Mouse (Mus musculus): Measurements from ENCODE around the gene Arhgap6. TPM values are rescaled to one million over a fixed set of nuclear protein-coding genes. Genes with fewer than 3 reads are reported as not detected.
"Not testable (repeated sequence)": the region's sequence is repeated elsewhere in the genome, so short reads cannot be mapped to it uniquely, and the experiment has no call there.

The Arhgap6 gene
- polyA plus RNA-seq, 1 experiment, result 1.9 TPM

- H3K4me3 ChIP-seq (ENCODE audit: insufficient read depth, low read depth, low read length), result no peak overlapping the region
- H3K27ac ChIP-seq (replicated peaks; ENCODE audit: low read depth, low read length), result no peak overlapping the region
- H3K4me1 ChIP-seq (ENCODE audit: control insufficient read depth, insufficient read depth, insufficient read length, low read length), result no peaks in the 10 kb centered on the region; the same call in 1 of the 2 replicates
Measured at GRCm38 (mm10) chrX:169263433-169264172, 468.7 kb downstream of the Arhgap6 start.

GRCm38 (mm10) chrX:169299579-169299978, 504.7 kb downstream of the Arhgap6 start:
- no peaks in the 10 kb centered on the region for H3K4me1 ChIP-seq (ENCODE audit: control insufficient read depth, insufficient read depth, insufficient read length, low read length)
- no peak overlapping the region for H3K4me3 ChIP-seq (ENCODE audit: insufficient read depth, low read depth, low read length)
- H3K27ac ChIP-seq (replicated peaks; ENCODE audit: low read depth, low read length), result no peak overlapping the region

- Histone ChIP-seq H3K4me1 (ENCODE audit: control insufficient read depth, insufficient read depth, insufficient read length, low read length) (no peaks in the 10 kb centered on the region), H3K4me3 (ENCODE audit: insufficient read depth, low read depth, low read length) (peak overlapping the region; percentile 50), H3K27ac (replicated peaks; ENCODE audit: low read depth, low read length) (peak overlapping the region; percentile 56)
Measured at GRCm38 (mm10) chrX:169302271-169303045, 507.6 kb downstream of the Arhgap6 start.

- Histone ChIP-seq H3K4me3 (ENCODE audit: insufficient read depth, low read depth, low read length) (no peak overlapping the region), H3K4me1 (ENCODE audit: control insufficient read depth, insufficient read depth, insufficient read length, low read length) (no peaks in the 10 kb centered on the region), H3K27ac (replicated peaks; ENCODE audit: low read depth, low read length) (no peak overlapping the region)
Measured at GRCm38 (mm10) chrX:169303945-169304344, 509.0 kb downstream of the Arhgap6 start.

GRCm38 (mm10) chrX:169308559-169308958, 513.7 kb downstream of the Arhgap6 start:
- Histone ChIP-seq H3K4me3 (ENCODE audit: insufficient read depth, low read depth, low read length) (no peak overlapping the region), H3K4me1 (ENCODE audit: control insufficient read depth, insufficient read depth, insufficient read length, low read length) (no peaks in the 10 kb centered on the region), H3K27ac (replicated peaks; ENCODE audit: low read depth, low read length) (no peak overlapping the region)

- peak overlapping the region; percentile 94 for H3K4me3 ChIP-seq (ENCODE audit: insufficient read depth, low read depth, low read length)
- peak overlapping the region; percentile 88 for H3K27ac ChIP-seq (replicated peaks; ENCODE audit: low read depth, low read length)
Measured at GRCm38 (mm10) chrX:169319066-169319760, 524.3 kb downstream of the Arhgap6 start.

GRCm38 (mm10) chrX:169319945-169320667, 525.2 kb downstream of the Arhgap6 start, which contains the start of gene Hccs:
Gene Hccs (minus strand): TSS chrX:169320372.
- peak within 1 kb of the TSS; percentile 88 for H3K27ac ChIP-seq (replicated peaks; ENCODE audit: low read depth, low read length)
- H3K4me3 ChIP-seq (ENCODE audit: insufficient read depth, low read depth, low read length), result peak within 1 kb of the TSS; percentile 94
- 0 out of 2 replicates have a peak, but pooled peaks cover 2% of the 10 kb centered on the region for H3K4me1 ChIP-seq (ENCODE audit: control insufficient read depth, insufficient read depth, insufficient read length, low read length)

More at GRCm38 (mm10) chrX:169319066-169319760, 524.3 kb downstream of the Arhgap6 start:
- H3K4me1 ChIP-seq (ENCODE audit: control insufficient read depth, insufficient read depth, insufficient read length, low read length), result 0 out of 2 replicates have a peak, but pooled peaks cover 2% of the 10 kb centered on the region

- H3K4me3 ChIP-seq (ENCODE audit: insufficient read depth, low read depth, low read length), result peak overlapping the region; percentile 41
- not testable (repeated sequence) for H3K27ac ChIP-seq (replicated peaks; ENCODE audit: low read depth, low read length); H3K4me1 ChIP-seq (ENCODE audit: control insufficient read depth, insufficient read depth, insufficient read length, low read length)
Measured at GRCm38 (mm10) chrX:169320668-169321005, 525.7 kb downstream of the Arhgap6 start.

GRCm38 (mm10) chrX:169325929-169326595, 531.2 kb downstream of the Arhgap6 start:
- Histone ChIP-seq H3K4me3 (ENCODE audit: insufficient read depth, low read depth, low read length) (no peak overlapping the region), H3K4me1 (ENCODE audit: control insufficient read depth, insufficient read depth, insufficient read length, low read length) (no peaks in the 10 kb centered on the region), H3K27ac (replicated peaks; ENCODE audit: low read depth, low read length) (no peak overlapping the region)

- Histone ChIP-seq H3K27ac (replicated peaks; ENCODE audit: low read depth, low read length) (no peak overlapping the region), H3K4me1 (ENCODE audit: control insufficient read depth, insufficient read depth, insufficient read length, low read length) (no peaks in the 10 kb centered on the region), H3K4me3 (ENCODE audit: insufficient read depth, low read depth, low read length) (no peak overlapping the region)
Measured at GRCm38 (mm10) chrX:169332264-169332663, 537.4 kb downstream of the Arhgap6 start.

- no peaks in the 10 kb centered on the region for H3K4me1 ChIP-seq (ENCODE audit: control insufficient read depth, insufficient read depth, insufficient read length, low read length)
- no peak overlapping the region for H3K4me3 ChIP-seq (ENCODE audit: insufficient read depth, low read depth, low read length)
- H3K27ac ChIP-seq (replicated peaks; ENCODE audit: low read depth, low read length), result no peak overlapping the region
Measured at GRCm38 (mm10) chrX:169337559-169337958, 542.7 kb downstream of the Arhgap6 start.

GRCm38 (mm10) chrX:169338213-169338612, 543.3 kb downstream of the Arhgap6 start:
- H3K4me3 ChIP-seq (ENCODE audit: insufficient read depth, low read depth, low read length), result no peak overlapping the region
- no peak overlapping the region for H3K27ac ChIP-seq (replicated peaks; ENCODE audit: low read depth, low read length)
- H3K4me1 ChIP-seq (ENCODE audit: control insufficient read depth, insufficient read depth, insufficient read length, low read length), result no peaks in the 10 kb centered on the region
